Mouse (Mus musculus) stomach, embryonic 15.5 days (tissue): ENCODE data around the gene Col4a3. TPM values are rescaled to one million over a fixed set of nuclear protein-coding genes. Genes with fewer than 3 reads are reported as not detected.

Source experiments
- ATAC-seq: fragments of 200-750 bp; cut with Nextera tagmentation; 2 replicates; pipeline ENCODE4 v1.8.0; 2017; ENCODE audit warnings: low read depth, moderate number of reproducible peaks, moderate TSS enrichment; ENCODE audit not compliant: insufficient read depth, low FRiP score
- H3K27ac ChIP-seq: fragments of 300-500 bp; sonication (generic); 2 replicates; pipeline ENCODE4 v1.5.1; 2015; ENCODE audit warnings: mild to moderate bottlenecking, inconsistent platforms
- H3K27me3 ChIP-seq: fragments of 300-500 bp; sonication (generic); replicated peaks from 2 replicates; pipeline ENCODE4 v1.6.1; 2015; ENCODE audit warnings: inconsistent platforms
- H3K36me3 ChIP-seq: fragments of 300-500 bp; sonication (generic); 2 replicates; pipeline ENCODE4 v1.6.1; 2015; ENCODE audit warnings: inconsistent platforms
- H3K4me1 ChIP-seq: fragments of 300-500 bp; sonication (generic); 2 replicates; pipeline ENCODE4 v1.6.1; 2015; ENCODE audit warnings: inconsistent platforms
- H3K4me2 ChIP-seq: fragments of 300-500 bp; sonication (generic); 2 replicates; pipeline ENCODE4 v1.6.1; 2015; ENCODE audit warnings: mild to moderate bottlenecking, inconsistent platforms
- H3K4me3 ChIP-seq: fragments of 300-500 bp; sonication (generic); replicated peaks from 2 replicates; pipeline ENCODE4 v1.5.1; 2015; ENCODE audit warnings: inconsistent platforms
- H3K9ac ChIP-seq: fragments of 300-500 bp; sonication (generic); 2 replicates; pipeline ENCODE4 v1.6.1; 2015; ENCODE audit warnings: inconsistent platforms
- H3K9me3 ChIP-seq: fragments of 300-500 bp; sonication (generic); 2 replicates; pipeline ENCODE4 v1.6.1; 2016; ENCODE audit warnings: inconsistent platforms
- WGBS: fragments of 180-500 bp; shearing (Covaris S2); methylation state at CpG from one replicate; pipeline ENCODE4 v1.1.7; 2015; 5-methylcytosine and 5-hydroxymethylcytosine counted together
- polyA plus RNA-seq: library from polyadenylated mRNA; unstranded; fragments of >200 nt; fragmentation: Nextera tagmentation; extraction: Ambion mirVana; gene quantifications from 2 replicates; pipeline ENCODE4 v1.2.1, GENCODE M21; 2015

The Col4a3 gene
- polyA plus RNA-seq, 1 experiment from 2014 or later = 0.42 TPM

DNA sequence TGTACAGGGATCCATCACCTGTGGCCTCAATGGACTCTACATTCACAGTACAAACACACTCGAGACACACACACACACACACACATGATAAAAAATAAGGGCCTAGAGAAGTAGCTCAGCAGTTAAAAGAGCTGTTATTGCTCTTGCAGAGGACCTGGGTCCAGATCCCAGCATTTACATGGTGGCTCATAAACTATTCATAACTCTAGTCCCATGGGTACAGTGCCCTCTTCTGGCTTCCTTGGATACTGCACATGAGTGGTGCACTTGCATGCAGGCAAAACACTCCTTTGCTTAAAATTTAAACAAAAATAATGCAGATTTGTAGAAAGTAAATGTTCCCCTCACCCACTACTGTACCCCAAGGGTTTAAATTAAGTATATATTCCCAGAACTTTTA is 172.8 kb downstream of the Col4a3 start:
- Histone ChIP-seq H3K9me3 (no peaks in the 10 kb centered on the region), H3K4me3 (no peak overlapping the region), H3K27ac (no peak overlapping the region), H3K9ac (no peak overlapping the region), H3K4me1 (no peaks in the 10 kb centered on the region), H3K27me3 (no peaks in the 10 kb centered on the region), H3K4me2 (no peak overlapping the region), H3K36me3 (peaks cover 21% of the 10 kb centered on the region; the same call in 1 of the 2 replicates)
- 100% methylated on average over 1 of the region's 1 CpGs for WGBS
- ATAC-seq = no peak

DNA sequence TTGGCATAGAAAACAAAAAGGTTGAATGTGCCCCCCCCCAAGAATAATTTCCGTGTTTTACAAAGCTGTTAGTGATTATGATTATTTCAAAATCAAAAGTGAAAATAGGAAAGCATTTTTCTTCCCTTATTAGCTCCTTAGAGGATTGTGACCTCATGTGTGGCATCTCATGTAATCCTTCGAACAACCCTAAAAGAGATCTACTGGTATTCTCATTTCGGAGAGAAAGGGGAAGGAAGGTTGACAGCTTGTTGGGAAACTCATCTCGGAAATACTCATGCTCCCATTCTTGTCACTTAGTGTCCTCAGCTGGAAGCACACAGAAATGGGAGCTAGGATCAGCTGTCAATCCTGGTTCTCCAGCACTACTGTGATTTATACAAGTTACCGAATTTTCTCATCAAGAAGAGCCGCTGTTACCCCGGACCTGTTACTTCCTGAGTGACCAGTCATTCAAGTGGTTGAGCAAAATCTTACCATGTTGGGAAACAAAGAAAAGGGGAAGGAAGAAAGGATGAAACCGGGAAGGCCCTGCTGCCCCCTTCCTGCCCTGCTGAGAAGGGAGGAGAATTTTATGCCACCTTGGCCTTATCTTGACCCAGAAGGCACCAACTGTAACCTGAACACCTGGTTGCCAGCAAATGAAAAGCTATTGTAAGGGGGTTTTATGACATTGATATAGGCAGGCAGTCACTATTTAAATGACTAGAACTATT is 174.9 kb downstream of the Col4a3 start:
- 87% methylated on average over 8 of the region's 8 CpGs for WGBS
- 0 out of 2 replicates have a peak, but pooled peaks cover 6% of the 10 kb centered on the region for H3K36me3 ChIP-seq
- no peak for ATAC-seq

DNA sequence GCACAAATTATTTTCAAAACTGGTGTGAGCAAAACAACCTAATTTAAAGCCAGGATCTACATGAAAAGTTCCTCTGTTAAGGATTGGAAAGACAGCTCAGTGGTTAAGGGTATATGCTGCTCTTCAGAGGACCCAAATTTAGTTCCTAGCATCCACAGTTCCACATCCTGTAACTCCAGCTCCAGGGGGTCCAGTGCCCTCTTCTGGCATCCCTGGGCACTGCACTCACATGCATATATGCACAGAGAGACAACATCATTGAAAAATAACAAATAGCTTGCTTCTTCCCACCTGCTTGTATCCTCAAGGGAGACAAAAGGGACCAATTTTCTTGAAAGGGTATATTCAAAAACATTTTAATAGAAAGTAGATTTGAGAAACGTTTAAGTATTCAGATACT is 175.6 kb downstream of the Col4a3 start:
- Histone ChIP-seq H3K27me3 (no peaks in the 10 kb centered on the region), H3K9ac (no peak overlapping the region), H3K9me3 (no peaks in the 10 kb centered on the region), H3K4me1 (no peaks in the 10 kb centered on the region), H3K36me3 (0 out of 2 replicates have a peak, but pooled peaks cover 6% of the 10 kb centered on the region), H3K4me2 (no peak overlapping the region), H3K27ac (no peak overlapping the region), H3K4me3 (no peak overlapping the region)
- 72% methylated on average over 1 of the region's 1 CpGs for WGBS
- no peak for ATAC-seq

More for the DNA sequence above, 174.9 kb downstream of the Col4a3 start:
- H3K27me3 ChIP-seq = no peaks in the 10 kb centered on the region
- no peak overlapping the region for H3K9ac ChIP-seq
- no peaks in the 10 kb centered on the region for H3K4me1 ChIP-seq
- no peaks in the 10 kb centered on the region for H3K9me3 ChIP-seq
- H3K4me3 ChIP-seq = no peak overlapping the region
- H3K27ac ChIP-seq = no peak overlapping the region
- no peak overlapping the region for H3K4me2 ChIP-seq

DNA sequence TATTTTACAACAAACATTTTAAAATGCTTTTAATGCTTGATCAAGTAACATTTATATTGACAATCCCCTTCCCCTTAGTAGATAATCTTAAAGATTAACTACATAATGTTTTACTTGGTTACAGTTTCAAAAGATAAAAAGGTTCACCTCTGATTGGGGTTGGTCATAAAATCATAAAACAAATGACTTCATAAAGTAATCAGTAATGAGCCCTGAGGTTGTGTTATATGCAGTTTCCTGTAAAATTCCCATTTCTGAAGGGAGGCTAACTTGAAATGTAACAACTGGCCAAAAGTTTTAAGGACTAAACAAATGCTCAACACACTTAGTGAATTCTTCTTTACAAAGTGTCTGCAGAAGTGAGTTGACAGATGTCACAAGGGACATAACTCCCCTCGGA is 179.5 kb downstream of the Col4a3 start:
- ATAC-seq = no peak
- no peaks in the 10 kb centered on the region for H3K4me1 ChIP-seq
- H3K9me3 ChIP-seq = no peaks in the 10 kb centered on the region
- H3K4me2 ChIP-seq = no peak overlapping the region
- 30% methylated on average over 1 of the region's 1 CpGs for WGBS
- no peaks in the 10 kb centered on the region for H3K27me3 ChIP-seq
- H3K9ac ChIP-seq = no peak overlapping the region
- no peak overlapping the region for H3K4me3 ChIP-seq
- H3K27ac ChIP-seq = no peak overlapping the region
- 0 out of 2 replicates have a peak, but pooled peaks cover 4% of the 10 kb centered on the region for H3K36me3 ChIP-seq

DNA sequence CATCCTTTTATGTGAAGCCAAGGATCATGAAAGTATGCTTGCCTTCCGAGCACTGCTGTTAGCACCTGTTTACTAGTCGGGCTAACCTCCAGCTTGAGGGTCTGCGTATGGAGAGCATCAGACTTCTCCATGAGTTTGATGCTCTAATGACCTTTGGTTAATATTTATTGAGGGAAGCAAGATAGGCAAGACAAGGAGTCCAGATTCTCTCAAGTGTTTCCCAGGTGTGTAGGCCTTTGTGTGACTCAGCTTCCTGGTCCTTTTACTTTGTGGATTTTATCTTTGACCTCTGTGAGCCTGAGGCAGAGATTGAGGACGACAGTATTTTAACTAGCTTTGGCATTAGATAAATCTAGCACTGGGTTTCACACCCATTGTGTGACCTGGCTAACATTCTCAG is 179.9 kb downstream of the Col4a3 start:
- Histone ChIP-seq H3K4me3 (no peak overlapping the region), H3K9ac (no peak overlapping the region), H3K4me1 (no peaks in the 10 kb centered on the region), H3K27ac (no peak overlapping the region), H3K9me3 (no peaks in the 10 kb centered on the region), H3K27me3 (no peaks in the 10 kb centered on the region), H3K36me3 (0 out of 2 replicates have a peak, but pooled peaks cover 3% of the 10 kb centered on the region), H3K4me2 (no peak overlapping the region)
- WGBS = 42% methylated on average over 4 of the region's 4 CpGs
- ATAC-seq = peak; percentile 74

DNA sequence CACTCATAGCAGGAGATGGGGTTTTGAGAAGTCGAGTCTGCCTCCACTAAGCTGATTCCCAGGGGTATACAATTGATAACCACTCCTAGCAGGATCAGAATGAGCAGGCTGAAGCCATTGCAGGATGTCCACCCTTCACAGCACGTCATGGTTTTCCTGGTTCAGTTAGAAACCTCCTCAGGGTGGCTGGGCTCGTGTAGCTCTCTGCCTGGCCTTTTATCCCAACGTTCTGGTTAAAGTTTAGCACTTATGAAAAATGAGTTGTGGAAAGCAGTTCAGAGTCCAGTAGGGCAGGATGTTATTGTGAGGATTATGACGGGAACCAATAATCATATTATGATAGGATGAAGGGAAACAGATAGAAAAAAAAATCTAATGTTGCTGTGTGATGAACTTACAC is 181.5 kb downstream of the Col4a3 start, which contains the start of gene Tm4sf20:
TSS of gene Tm4sf20 (minus strand) at position 193 of the 400 bp plus-strand sequence.
- H3K36me3 ChIP-seq = no peaks in the 10 kb centered on the region
- no peak within 1 kb of the TSS for H3K9ac ChIP-seq
- H3K27me3 ChIP-seq = no peaks in the 10 kb centered on the region
- WGBS = 49% methylated on average over 5 of the region's 5 CpGs
- H3K4me3 ChIP-seq = no peak within 1 kb of the TSS; the same call in 1 of the 2 replicates
- no peak for ATAC-seq
- no peak within 1 kb of the TSS for H3K4me2 ChIP-seq
- H3K27ac ChIP-seq = no peak within 1 kb of the TSS
- H3K9me3 ChIP-seq = no peaks in the 10 kb centered on the region
- H3K4me1 ChIP-seq = no peaks in the 10 kb centered on the region

DNA sequence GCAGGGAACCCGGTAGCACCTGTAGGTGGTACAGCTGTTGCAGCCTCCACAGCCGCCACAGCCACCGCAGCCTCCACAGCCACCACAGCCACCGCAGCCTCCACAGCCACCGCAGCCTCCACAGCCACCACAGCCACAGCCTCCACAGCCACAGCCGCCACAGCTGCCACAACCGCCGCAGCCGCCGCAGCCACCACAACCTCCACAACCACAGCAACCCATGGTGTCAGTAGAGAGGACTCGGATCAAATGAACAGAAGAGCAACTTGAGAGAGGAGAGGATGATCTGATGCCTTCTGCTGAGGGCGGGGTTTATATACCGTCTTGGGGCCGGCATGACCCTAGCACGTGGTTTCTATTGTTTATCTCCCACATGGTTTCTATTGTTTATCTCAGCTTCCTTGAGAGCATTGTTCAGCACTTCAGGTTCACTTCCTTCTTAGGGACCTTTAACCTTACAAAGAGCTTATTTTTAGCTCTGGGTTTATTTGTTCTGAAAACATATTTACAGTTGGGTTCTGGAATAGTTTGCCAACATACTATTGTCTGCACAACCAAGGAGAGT is 184.4 kb downstream of the Col4a3 start, which contains the start of gene Gm47791:
TSS of gene Gm47791 (minus strand) at position 222 of the 565 bp plus-strand sequence.
- WGBS = 84% methylated on average over 15 of the region's 15 CpGs
- no peak within 1 kb of the TSS for H3K4me3 ChIP-seq
- no peaks in the 10 kb centered on the region for H3K4me1 ChIP-seq
- H3K9me3 ChIP-seq = no peaks in the 10 kb centered on the region
- no peak within 1 kb of the TSS for H3K4me2 ChIP-seq
- ATAC-seq = no peak
- no peaks in the 10 kb centered on the region for H3K27me3 ChIP-seq
- H3K36me3 ChIP-seq = no peaks in the 10 kb centered on the region
- no peak within 1 kb of the TSS for H3K9ac ChIP-seq
- no peak within 1 kb of the TSS for H3K27ac ChIP-seq

Other genes starting within 250 kb of the Col4a3 start
- gene Col4a4, start 72 bp upstream of the Col4a3 start, polyA plus RNA-seq = 0.64 and 0.66 TPM in 2 replicates
- gene Mff, start 138.0 kb downstream of the Col4a3 start, polyA plus RNA-seq = 175 and 178 TPM in 2 replicates
- 28.3 and 35.1 TPM in 2 replicates for gene Tm4sf20, start 181.5 kb downstream of the Col4a3 start, polyA plus RNA-seq
- gene Gm47791, start 184.3 kb downstream of the Col4a3 start, polyA plus RNA-seq = not detected in 2 replicates